10 mouse cellular contexts compared by ENCODE assay signal in genomic region chr5:107873886-107874302, GRCm38 (mm10). TPM values are rescaled to one million over a fixed set of nuclear protein-coding genes. Genes with fewer than 3 reads are reported as not detected.
DNase-seq lines count a peak whose midpoint lies in the region; ATAC-seq and TF ChIP-seq lines count a peak whose summit lies in the region.
"Had no signal": no experiment of that assay in that cellular context is flagged by ENCODE, and none has a peak within 500 bp of the region (broad histone marks: within the 10 kb centered on the region; RNA-seq: fewer than 3 reads in every experiment).

No protein-coding gene starts in this region.

- no peaks in the 10 kb centered on the region for H3K36me3 ChIP-seq in heart, embryonic 16.5 days (ENCODE audit: control insufficient read depth, insufficient read depth)

- peak overlapping the region; percentile 69 for H3K27ac ChIP-seq in left cerebral cortex, adult 2 months
- H3K27ac ChIP-seq in heart, embryonic 16.5 days (ENCODE audit: low read length) = peak overlapping the region; percentile 94

- H3K9ac ChIP-seq in heart, embryonic 16.5 days (ENCODE audit: low read length) = peak overlapping the region; percentile 55

- H3K27me3 ChIP-seq in heart, embryonic 16.5 days (ENCODE audit: control insufficient read depth, insufficient read depth, low read length) = no peaks in the 10 kb centered on the region

- H3K4me2 ChIP-seq in heart, embryonic 16.5 days (ENCODE audit: low read depth, low read length) = peak overlapping the region; percentile 57
- H3K4me2 ChIP-seq: midbrain, embryonic 11.5 days had no signal

- H3K4me1 ChIP-seq in heart, embryonic 16.5 days (ENCODE audit: control insufficient read depth, insufficient read depth, low read length) = peaks cover 27% of the 10 kb centered on the region

- no peaks in the 10 kb centered on the region for H3K9me3 ChIP-seq in heart, embryonic 16.5 days (replicated peaks; ENCODE audit: control insufficient read depth, low read length)

- intact Hi-C loops in left cerebral cortex, adult 2 months (cut with DNase I) = loop anchor here (2.0 kb wide), 1 partner anchor 21 kb away; no protein-coding TSS in a partner anchor

- no peak for TF ChIP-seq CTCF in left cerebral cortex, adult 2 months (IDR thresholded peaks at IDR 0.05)

- peak overlapping the region; percentile 43 for H3K4me3 ChIP-seq in left cerebral cortex, adult 2 months
- H3K4me3 ChIP-seq in heart, embryonic 16.5 days (ENCODE audit: low read length) = peak overlapping the region; percentile 8

- DNase-seq in left cerebral cortex, adult 2 months (ENCODE audit: extremely low spot score in 1 of 2, low spot score in 2 of 2) = peak in 1 of 2 experiments; percentile 18
- DNase-seq in left cerebral cortex, adult 8-10 months (ENCODE audit: low spot score in 2 of 2) = no peak
- peak; percentile 87 for DNase-seq in c-Kit-positive CD71-positive TER-119-positive erythroid progenitor cells, embryonic 14.5 days (ENCODE audit: low spot score)
- DNase-seq in spleen, postnatal 36 days (ENCODE audit: low spot score in 2 of 2) = peak; percentile 23 to 58
- DNase-seq in ovary, postnatal 14 days (ENCODE audit: low spot score) = no peak
- no peak for DNase-seq in thymus, adult 18-20 months

- peak; percentile 37 for ATAC-seq in heart, embryonic 16.5 days (replicated peaks; ENCODE audit: extremely low read depth, insufficient read depth, low FRiP score)

- 30% methylated on average over 7 of the region's 7 CpGs for WGBS in heart, embryonic 16.5 days

RNA-seq across cellular contexts. Expression of gene Evi5, which starts 1.0 kb away (rescaled TPM):
- 10 to 100 TPM; 85.7 to 88.7 TPM for total RNA-seq in left cerebral cortex, adult 2 months (2021)
- 10 to 100 TPM; 77.1 to 86.4 (median 78.8) TPM for total RNA-seq in left cerebral cortex, adult 8-10 months (2022)
- polyA plus RNA-seq in heart, embryonic 16.5 days (2015; fragmentation: Nextera tagmentation; extraction: Ambion mirVana) = 40.5 and 41.0 TPM in 2 replicates

RNA-seq across cellular contexts. Expression of gene Rpl5, which starts 26.4 kb away (rescaled TPM):
- total RNA-seq in left cerebral cortex, adult 2 months (2021) = 10 to 100 TPM; 53.8 to 61.6 TPM
- total RNA-seq in left cerebral cortex, adult 8-10 months (2022) = 10 to 100 TPM; 52.8 to 63.6 (median 62.2) TPM
- 41.8 and 46.6 TPM in 2 replicates for polyA plus RNA-seq in heart, embryonic 16.5 days (2015; fragmentation: Nextera tagmentation; extraction: Ambion mirVana)

RNA-seq across cellular contexts. Expression of gene Ube2d2b, which starts 44.0 kb away (rescaled TPM):
- not detected for total RNA-seq in left cerebral cortex, adult 2 months (2021)
- not detected for total RNA-seq in left cerebral cortex, adult 8-10 months (2022)
- polyA plus RNA-seq in heart, embryonic 16.5 days (2015; fragmentation: Nextera tagmentation; extraction: Ambion mirVana) = 0.14 and 0.35 TPM in 2 replicates
- total RNA-seq: heart, postnatal 14 days; layer of hippocampus, postnatal 14 days had no signal
- polyA plus RNA-seq: midbrain, embryonic 11.5 days had no signal

Comparison
In these comparisons a context has a peak if more than half of its experiments do, and no peak if none do; other contexts are left out.
1. DNase-seq: peak in c-Kit-positive CD71-positive TER-119-positive erythroid progenitor cells, embryonic 14.5 days (single experiment) and spleen, postnatal 36 days (2 of 2); none in left cerebral cortex, adult 8-10 months (0 of 2), ovary, postnatal 14 days (single experiment) and thymus, adult 18-20 months (0 of 2).